Mouse (Mus musculus): ENCODE data around the gene Cnot1. TPM values are rescaled to one million over a fixed set of nuclear protein-coding genes. Genes with fewer than 3 reads are reported as not detected.

Cnot1 gene
- total RNA-seq, 2 experiments from 2014 or later, result 156 to 158 TPM

- intact Hi-C loops (cut with DNase I), result loop anchor here (5.0 kb wide), 1 partner anchor 157 kb away; no protein-coding TSS in a partner anchor
- peak in 1 of 2 experiments; percentile 17 for DNase-seq
Observed at GRCm38 (mm10) chr8:95760323-95760722, 46.9 kb downstream of the Cnot1 start.

- intact Hi-C loops (cut with DNase I), result no loop called here
- no peak for DNase-seq
Observed at GRCm38 (mm10) chr8:95751924-95752323, 55.3 kb downstream of the Cnot1 start.

GRCm38 (mm10) chr8:95748028-95748427 lies 59.2 kb downstream of the Cnot1 start:
- intact Hi-C loops (cut with DNase I), result no loop called here
- DNase-seq, result no peak

- DNase-seq, result no peak
- intact Hi-C loops (cut with DNase I), result no loop called here
Observed at GRCm38 (mm10) chr8:95741732-95742131, 65.5 kb downstream of the Cnot1 start.

GRCm38 (mm10) chr8:95738596-95738995 lies 68.7 kb downstream of the Cnot1 start:
- intact Hi-C loops (cut with DNase I), result loop anchor here (5.0 kb wide), 1 partner anchor 34 kb away; no protein-coding TSS in a partner anchor
- DNase-seq, result peak in 1 of 2 experiments; percentile 10

- no peak for DNase-seq
- intact Hi-C loops (cut with DNase I), result loop anchor here (5.0 kb wide), 1 partner anchor 40 kb away; no protein-coding TSS in a partner anchor
Observed at GRCm38 (mm10) chr8:95727625-95728024, 79.6 kb downstream of the Cnot1 start.

- DNase-seq, result no peak
- intact Hi-C loops (cut with DNase I), result no loop called here
Observed at GRCm38 (mm10) chr8:95716546-95717335, 90.5 kb downstream of the Cnot1 start.

- peak; percentile 88 to 89 for DNase-seq
- intact Hi-C loops (cut with DNase I), result no loop called here
Observed at GRCm38 (mm10) chr8:95715676-95716531, 91.4 kb downstream of the Cnot1 start, which contains the start of gene Setd6. TSS of gene Setd6 (plus strand) at chr8:95715881.

GRCm38 (mm10) chr8:95714837-95715413 lies 92.3 kb downstream of the Cnot1 start:
- intact Hi-C loops (cut with DNase I), result no loop called here
- DNase-seq, result no peak

- intact Hi-C loops (cut with DNase I), result no loop called here
- DNase-seq, result no peak
Observed at GRCm38 (mm10) chr8:95714367-95714766, 92.9 kb downstream of the Cnot1 start.

GRCm38 (mm10) chr8:95713100-95714010 lies 93.9 kb downstream of the Cnot1 start:
- DNase-seq, result peak; percentile 58 to 84

GRCm38 (mm10) chr8:95712395-95712794 lies 94.9 kb downstream of the Cnot1 start:
- intact Hi-C loops (cut with DNase I), result loop anchor here (2.0 kb wide), 1 partner anchor 120 kb away; no protein-coding TSS in a partner anchor

More at GRCm38 (mm10) chr8:95713100-95714010, 93.9 kb downstream of the Cnot1 start:
- intact Hi-C loops (cut with DNase I), result loop anchor here (2.0 kb wide), 1 partner anchor 119 kb away; no protein-coding TSS in a partner anchor

GRCm38 (mm10) chr8:95711029-95711428 lies 96.2 kb downstream of the Cnot1 start:
- no peak for DNase-seq
- intact Hi-C loops (cut with DNase I), result no loop called here

More at GRCm38 (mm10) chr8:95712395-95712794, 94.9 kb downstream of the Cnot1 start:
- no peak for DNase-seq

- intact Hi-C loops (cut with DNase I), result no loop called here
- no peak for DNase-seq
Observed at GRCm38 (mm10) chr8:95709579-95709978, 97.7 kb downstream of the Cnot1 start.

- intact Hi-C loops (cut with DNase I), result no loop called here
Observed at GRCm38 (mm10) chr8:95704538-95704937, 102.7 kb downstream of the Cnot1 start.

GRCm38 (mm10) chr8:95703461-95704260 lies 103.6 kb downstream of the Cnot1 start:
- intact Hi-C loops (cut with DNase I), result no loop called here
- DNase-seq, result peak; percentile 78 to 79

More at GRCm38 (mm10) chr8:95704538-95704937, 102.7 kb downstream of the Cnot1 start:
- DNase-seq, result no peak

GRCm38 (mm10) chr8:95702480-95703446 lies 104.5 kb downstream of the Cnot1 start:
- DNase-seq, result peak; percentile 91
- intact Hi-C loops (cut with DNase I), result no loop called here

GRCm38 (mm10) chr8:95701809-95702208 lies 105.5 kb downstream of the Cnot1 start:
- no peak for DNase-seq
- intact Hi-C loops (cut with DNase I), result no loop called here

Data from heart, postnatal 10 days (tissue).